Mouse (Mus musculus): ENCODE measurements around the gene Vma21-ps.
"Not testable (repeated sequence)": the region's sequence is repeated elsewhere in the genome, so short reads cannot be mapped to it uniquely, and the experiment has no call there.

- not testable (repeated sequence) for TF ChIP-seq CTCF (conservative IDR thresholded peaks at IDR 0.05; ENCODE audit: low read length); NANOG (IDR thresholded peaks at IDR 0.05; ENCODE audit: borderline replicate concordance, low read length); POU5F1 (IDR thresholded peaks at IDR 0.05; ENCODE audit: borderline replicate concordance, low read length)
Observed at GRCm38 (mm10) chr4:52497144-52497543, at the start of gene Vma21-ps.

Data from E14TG2a.4 (cell line).